Mouse (Mus musculus): ENCODE data around the gene Hpcal4. TPM values are rescaled to one million over a fixed set of nuclear protein-coding genes. Genes with fewer than 3 reads are reported as not detected.
A peak's percentile ranks its signal among the peaks of the same experiment; 100 is the strongest.

Hpcal4 gene
- polyA plus RNA-seq, 1 experiment = 0.83 TPM

GRCm38 (mm10) chr4:123219720-123220357 lies 36.8 kb downstream of the Hpcal4 start:
- Histone ChIP-seq H3K4me3 (ENCODE audit: insufficient read depth, low read depth, low read length) (no peak overlapping the region), H3K4me1 (ENCODE audit: control insufficient read depth, insufficient read depth, insufficient read length, low read length) (0 out of 2 replicates have a peak, but pooled peaks cover 3% of the 10 kb centered on the region), H3K27ac (replicated peaks; ENCODE audit: low read depth, low read length) (peak overlapping the region; percentile 85)

- Histone ChIP-seq H3K4me1 (ENCODE audit: control insufficient read depth, insufficient read depth, insufficient read length, low read length) (0 out of 2 replicates have a peak, but pooled peaks cover 3% of the 10 kb centered on the region), H3K4me3 (ENCODE audit: insufficient read depth, low read depth, low read length) (no peak overlapping the region), H3K27ac (replicated peaks; ENCODE audit: low read depth, low read length) (peak overlapping the region; percentile 85)
Observed at GRCm38 (mm10) chr4:123220637-123221036, 37.6 kb downstream of the Hpcal4 start.

- H3K4me3 ChIP-seq (ENCODE audit: insufficient read depth, low read depth, low read length) = no peak overlapping the region
- H3K27ac ChIP-seq (replicated peaks; ENCODE audit: low read depth, low read length) = no peak overlapping the region
- H3K4me1 ChIP-seq (ENCODE audit: control insufficient read depth, insufficient read depth, insufficient read length, low read length) = peaks cover 27% of the 10 kb centered on the region
Observed at GRCm38 (mm10) chr4:123223309-123223708, 40.3 kb downstream of the Hpcal4 start.

GRCm38 (mm10) chr4:123225718-123226403 lies 42.8 kb downstream of the Hpcal4 start:
- Histone ChIP-seq H3K4me1 (ENCODE audit: control insufficient read depth, insufficient read depth, insufficient read length, low read length) (peaks cover 30% of the 10 kb centered on the region), H3K4me3 (ENCODE audit: insufficient read depth, low read depth, low read length) (no peak overlapping the region), H3K27ac (replicated peaks; ENCODE audit: low read depth, low read length) (peak overlapping the region; percentile 19)

- H3K4me1 ChIP-seq (ENCODE audit: control insufficient read depth, insufficient read depth, insufficient read length, low read length) = peaks cover 30% of the 10 kb centered on the region
- peak overlapping the region; percentile 53 for H3K27ac ChIP-seq (replicated peaks; ENCODE audit: low read depth, low read length)
- H3K4me3 ChIP-seq (ENCODE audit: insufficient read depth, low read depth, low read length) = no peak overlapping the region
Observed at GRCm38 (mm10) chr4:123227707-123228106, 44.7 kb downstream of the Hpcal4 start.

GRCm38 (mm10) chr4:123228270-123228669 lies 45.2 kb downstream of the Hpcal4 start:
- H3K4me1 ChIP-seq (ENCODE audit: control insufficient read depth, insufficient read depth, insufficient read length, low read length) = peaks cover 30% of the 10 kb centered on the region
- H3K27ac ChIP-seq (replicated peaks; ENCODE audit: low read depth, low read length) = peak overlapping the region; percentile 50

GRCm38 (mm10) chr4:123229166-123229565 lies 46.1 kb downstream of the Hpcal4 start:
- Histone ChIP-seq H3K4me1 (ENCODE audit: control insufficient read depth, insufficient read depth, insufficient read length, low read length) (peaks cover 33% of the 10 kb centered on the region), H3K4me3 (ENCODE audit: insufficient read depth, low read depth, low read length) (no peak overlapping the region), H3K27ac (replicated peaks; ENCODE audit: low read depth, low read length) (no peak overlapping the region)

More at GRCm38 (mm10) chr4:123228270-123228669, 45.2 kb downstream of the Hpcal4 start:
- no peak overlapping the region for H3K4me3 ChIP-seq (ENCODE audit: insufficient read depth, low read depth, low read length)

GRCm38 (mm10) chr4:123232841-123233240 lies 49.8 kb downstream of the Hpcal4 start:
- Histone ChIP-seq H3K4me1 (ENCODE audit: control insufficient read depth, insufficient read depth, insufficient read length, low read length) (peaks cover 21% of the 10 kb centered on the region), H3K4me3 (ENCODE audit: insufficient read depth, low read depth, low read length) (no peak overlapping the region), H3K27ac (replicated peaks; ENCODE audit: low read depth, low read length) (no peak overlapping the region)

GRCm38 (mm10) chr4:123233492-123234084 lies 50.6 kb downstream of the Hpcal4 start, which contains the start of gene Heyl:
TSS of gene Heyl (plus strand) at chr4:123233556.
- Histone ChIP-seq H3K4me1 (ENCODE audit: control insufficient read depth, insufficient read depth, insufficient read length, low read length) (peaks cover 22% of the 10 kb centered on the region), H3K27ac (replicated peaks; ENCODE audit: low read depth, low read length) (peak within 1 kb of the TSS; percentile 66), H3K4me3 (ENCODE audit: insufficient read depth, low read depth, low read length) (peak within 1 kb of the TSS; percentile 76)

- Histone ChIP-seq H3K4me1 (ENCODE audit: control insufficient read depth, insufficient read depth, insufficient read length, low read length) (peaks cover 24% of the 10 kb centered on the region), H3K27ac (replicated peaks; ENCODE audit: low read depth, low read length) (peak overlapping the region; percentile 58), H3K4me3 (ENCODE audit: insufficient read depth, low read depth, low read length) (peak overlapping the region; percentile 28)
Observed at GRCm38 (mm10) chr4:123235835-123236430, 52.9 kb downstream of the Hpcal4 start.

GRCm38 (mm10) chr4:123236431-123237031 lies 53.5 kb downstream of the Hpcal4 start:
- peak overlapping the region; percentile 58 for H3K27ac ChIP-seq (replicated peaks; ENCODE audit: low read depth, low read length)
- H3K4me1 ChIP-seq (ENCODE audit: control insufficient read depth, insufficient read depth, insufficient read length, low read length) = peaks cover 24% of the 10 kb centered on the region
- H3K4me3 ChIP-seq (ENCODE audit: insufficient read depth, low read depth, low read length) = peak overlapping the region; percentile 28

- Histone ChIP-seq H3K4me3 (ENCODE audit: insufficient read depth, low read depth, low read length) (no peak overlapping the region), H3K4me1 (ENCODE audit: control insufficient read depth, insufficient read depth, insufficient read length, low read length) (peaks cover 24% of the 10 kb centered on the region), H3K27ac (replicated peaks; ENCODE audit: low read depth, low read length) (peak overlapping the region; percentile 75)
Observed at GRCm38 (mm10) chr4:123237386-123238266, 54.6 kb downstream of the Hpcal4 start.

GRCm38 (mm10) chr4:123239361-123240203 lies 56.6 kb downstream of the Hpcal4 start:
- peaks cover 22% of the 10 kb centered on the region for H3K4me1 ChIP-seq (ENCODE audit: control insufficient read depth, insufficient read depth, insufficient read length, low read length)
- H3K4me3 ChIP-seq (ENCODE audit: insufficient read depth, low read depth, low read length) = peak overlapping the region; percentile 29
- peak overlapping the region; percentile 75 for H3K27ac ChIP-seq (replicated peaks; ENCODE audit: low read depth, low read length)
